Mouse (Mus musculus) adrenal gland, adult (tissue): ENCODE data around the gene Pard3b.

Experiments used
- DNase-seq, 2 experiments: peaks; one replicate each; pipeline ENCODE4 v3.0.0; 2022 to 2023; ENCODE audit warnings: low spot score in 1 of 2; ENCODE audit not compliant: inconsistent age in 2 of 2

Pard3b gene

GRCm38 (mm10) chr1:61747481-61747880 is 108.9 kb downstream of the Pard3b start:
- DNase-seq, result peak; percentile 10 to 72

DNA sequence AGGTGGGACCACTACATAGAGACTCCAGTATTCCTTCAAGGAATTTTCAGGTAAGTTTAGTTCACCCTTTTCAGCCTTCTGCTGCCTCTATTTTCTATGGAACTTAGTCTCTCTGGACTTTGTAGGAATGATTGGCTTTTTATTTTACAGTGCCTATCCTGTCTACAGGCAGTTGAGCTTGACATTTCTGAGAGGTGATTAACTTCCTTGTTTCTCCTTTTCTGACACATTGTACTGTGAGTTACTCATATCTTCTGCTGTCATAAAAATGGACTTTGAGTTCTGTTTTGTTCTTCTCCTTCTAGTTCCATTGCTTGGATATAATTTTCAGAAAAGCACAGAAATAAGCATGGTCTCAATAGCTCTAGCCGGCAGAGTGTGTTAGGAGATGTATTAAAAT is 112.4 kb downstream of the Pard3b start:
- no peak for DNase-seq

DNA sequence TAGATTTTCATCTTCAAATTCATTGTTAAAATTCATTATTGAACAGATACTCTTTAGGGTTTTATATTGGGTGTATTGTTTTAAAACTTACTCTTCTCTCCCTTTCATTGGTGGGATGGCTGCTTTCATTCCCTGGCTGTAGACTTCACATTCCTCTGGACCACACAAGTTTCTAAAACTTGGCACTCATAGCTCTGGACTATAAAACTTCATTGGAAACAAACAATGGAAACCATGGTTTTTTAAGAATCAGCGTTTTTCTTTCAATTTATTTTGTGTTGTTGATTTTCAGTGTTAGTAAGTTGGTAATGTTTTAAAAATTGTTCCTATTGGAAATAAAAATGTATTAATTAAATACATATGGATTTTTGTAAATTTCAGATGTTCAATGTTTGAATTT is 118.1 kb downstream of the Pard3b start:
- DNase-seq, result no peak

- peak; percentile 67 to 86 for DNase-seq
These were observed 132.6 kb downstream of the Pard3b start for GRCm38 (mm10) chr1:61771213-61771612.

- no peak for DNase-seq
These were observed 140.1 kb downstream of the Pard3b start for GRCm38 (mm10) chr1:61778731-61779130.

- DNase-seq, result peak in 1 of 2 experiments; percentile 37
These were observed 141.3 kb downstream of the Pard3b start for GRCm38 (mm10) chr1:61779906-61780305.

GRCm38 (mm10) chr1:61796296-61796695 is 157.7 kb downstream of the Pard3b start:
- peak in 1 of 2 experiments; percentile 31 for DNase-seq

GRCm38 (mm10) chr1:61820213-61820612 is 181.6 kb downstream of the Pard3b start:
- no peak for DNase-seq

- no peak for DNase-seq
These were observed 187.1 kb downstream of the Pard3b start for GRCm38 (mm10) chr1:61825560-61826191.

DNA sequence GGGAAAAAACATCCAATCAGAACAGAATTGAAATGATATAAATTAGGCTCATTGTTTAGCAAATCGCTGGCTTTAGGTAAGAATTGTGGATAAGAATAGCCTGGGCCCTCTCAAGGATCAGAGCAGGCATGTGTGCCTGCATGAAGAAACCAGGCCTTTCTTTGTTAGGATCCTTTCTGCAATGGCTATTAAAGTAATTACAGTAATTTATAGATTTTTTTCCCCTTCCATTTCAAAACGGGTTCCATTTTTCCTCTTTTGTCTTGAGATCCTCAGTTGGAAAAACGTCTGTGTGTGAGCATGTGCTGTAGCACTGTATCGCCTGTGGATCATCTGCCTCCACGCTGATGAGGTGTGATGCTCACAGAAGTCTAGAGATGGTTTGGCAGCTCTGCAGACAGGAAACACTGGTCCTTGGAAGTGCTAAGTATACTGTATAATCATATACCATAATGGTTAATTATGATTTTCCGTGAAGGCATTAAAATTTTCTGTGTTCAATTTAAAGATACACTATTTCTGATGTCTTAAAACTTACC is 198.5 kb downstream of the Pard3b start:
- DNase-seq, result no peak

DNA sequence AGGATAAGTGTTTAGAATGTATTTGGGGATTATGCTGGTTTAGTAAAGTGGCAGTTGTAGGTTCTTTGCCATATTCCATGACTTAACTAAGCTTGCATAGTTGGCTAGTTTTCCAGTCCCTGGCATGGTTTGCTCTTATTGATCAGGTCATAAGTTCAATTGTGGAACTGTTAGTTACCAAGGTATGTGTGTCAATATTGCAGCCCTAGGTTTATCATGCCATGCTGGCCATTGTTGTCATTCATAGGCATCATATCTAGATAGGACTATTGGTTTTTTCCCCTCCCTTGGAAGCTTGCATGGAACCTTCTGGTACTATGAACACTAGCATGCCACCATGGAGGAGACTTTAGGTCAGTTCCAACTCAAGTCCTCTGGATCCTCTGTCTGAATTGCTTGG is 208.0 kb downstream of the Pard3b start:
- no peak for DNase-seq

- DNase-seq, result no peak
These were observed 210.5 kb downstream of the Pard3b start for GRCm38 (mm10) chr1:61849029-61849714.

- no peak for DNase-seq
These were observed 211.8 kb downstream of the Pard3b start for GRCm38 (mm10) chr1:61850471-61850870.

- no peak for DNase-seq
These were observed 212.6 kb downstream of the Pard3b start for GRCm38 (mm10) chr1:61851176-61851575.

DNA sequence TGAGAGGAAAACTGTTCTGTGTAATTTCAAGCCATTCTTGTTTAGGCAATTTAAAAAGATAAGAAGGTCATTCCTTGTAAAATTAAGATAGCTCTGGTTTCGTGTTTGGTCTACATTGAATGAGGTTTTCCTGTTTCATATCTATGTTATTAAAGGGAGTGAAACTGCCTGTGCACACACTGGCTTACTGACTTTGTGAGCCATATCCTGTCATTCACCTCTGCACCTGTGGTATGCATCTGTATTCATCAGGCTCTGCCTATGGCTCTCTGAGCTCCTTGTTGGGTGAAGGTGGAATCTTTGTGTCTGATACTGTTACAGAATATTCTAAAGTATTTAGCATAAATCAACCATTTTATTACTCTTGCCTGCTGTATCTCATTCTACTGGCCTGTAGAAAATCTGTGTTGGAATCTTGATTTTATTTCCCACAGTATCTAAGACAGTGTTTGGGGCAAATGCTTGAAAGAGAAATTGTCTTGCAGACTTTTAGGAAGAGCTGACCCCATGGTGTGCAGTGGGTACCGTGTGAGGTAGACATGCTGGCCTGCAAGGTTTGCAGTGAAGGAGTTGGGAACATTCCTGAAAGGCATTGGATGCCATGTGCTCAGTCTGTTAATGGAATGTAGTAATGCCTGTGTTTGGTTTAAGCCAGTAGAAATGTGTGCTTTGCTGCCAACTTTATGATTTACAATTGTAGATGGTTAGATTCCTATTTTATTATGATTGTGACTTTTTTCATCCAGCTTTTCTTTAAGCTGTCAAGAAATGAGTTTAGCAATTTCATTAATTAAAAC is 228.9 kb downstream of the Pard3b start:
- no peak for DNase-seq

DNA sequence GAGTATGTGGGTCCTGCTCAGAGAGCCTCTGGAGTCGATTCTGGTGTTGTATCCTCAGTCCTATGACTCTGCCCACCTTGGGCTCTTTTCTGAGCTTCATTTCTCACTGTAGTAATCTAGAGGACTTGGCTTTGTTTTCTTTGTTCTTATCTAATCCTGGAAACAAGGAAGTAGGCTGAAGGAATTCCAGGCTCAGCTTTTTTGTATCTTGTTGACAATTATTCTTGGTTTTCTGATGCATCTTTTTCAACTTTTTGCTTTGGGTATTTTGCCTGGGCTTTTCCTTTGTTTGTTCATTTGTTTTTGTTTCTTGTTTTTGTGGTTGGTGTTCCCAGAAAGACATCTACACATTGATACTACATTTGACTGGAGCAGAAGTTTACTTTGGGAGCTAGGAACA is 236.3 kb downstream of the Pard3b start:
- no peak for DNase-seq

DNA sequence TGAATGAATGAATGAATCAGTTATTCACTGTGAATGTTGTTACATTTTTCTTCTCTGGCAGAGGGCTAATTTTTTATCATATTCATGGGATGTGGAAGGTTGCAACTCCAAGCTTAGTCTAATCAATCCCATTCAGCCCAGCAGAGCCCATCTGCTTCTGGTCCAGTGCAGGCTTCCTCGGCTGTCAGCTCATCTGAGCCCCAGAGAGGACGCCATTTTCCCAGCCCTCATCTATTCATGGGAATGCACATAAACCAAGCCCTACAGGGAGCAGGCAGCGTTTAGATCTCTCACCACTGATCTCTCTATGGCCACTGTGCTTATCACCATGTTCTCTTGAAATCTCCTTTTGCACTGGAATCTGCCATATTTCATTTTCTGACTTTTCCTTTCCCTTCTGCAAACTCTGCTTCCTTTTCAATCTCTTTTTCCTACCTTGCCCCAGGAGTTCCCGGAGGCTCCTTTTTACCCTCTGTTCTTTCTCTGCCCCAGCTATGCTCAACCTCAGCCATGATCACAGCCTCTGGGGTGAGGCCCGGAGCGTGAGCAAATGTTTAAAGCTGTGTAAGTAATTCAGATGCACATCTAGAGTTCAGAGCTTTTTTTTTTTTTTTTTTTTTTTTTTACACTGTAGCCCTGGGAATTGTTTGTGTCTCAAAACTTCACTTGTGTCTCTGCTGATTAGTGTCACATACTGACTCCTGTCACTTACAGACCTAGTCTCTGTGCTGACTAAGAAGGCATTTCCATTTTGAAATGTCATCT is 241.3 kb downstream of the Pard3b start:
- DNase-seq, result no peak

DNA sequence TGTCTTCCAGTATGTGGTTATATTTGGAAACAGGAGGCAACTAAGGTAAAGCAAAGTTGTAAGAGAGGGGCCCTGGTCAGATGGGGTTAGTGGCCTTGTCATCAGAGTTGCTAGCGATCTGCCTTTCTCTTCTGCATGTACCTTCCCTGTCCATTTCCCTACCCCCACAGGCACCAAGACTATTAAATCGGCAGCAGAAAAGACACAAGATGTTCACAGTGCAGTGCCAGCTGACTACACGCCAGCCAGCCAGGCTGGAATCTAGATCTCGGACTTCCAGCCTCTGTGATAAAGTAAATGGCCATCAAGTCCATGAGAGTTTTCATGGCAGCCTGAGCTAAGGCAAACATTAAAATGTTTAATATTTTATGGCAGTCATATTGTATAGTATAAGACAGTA is 257.4 kb downstream of the Pard3b start:
- DNase-seq, result peak in 1 of 2 experiments; percentile 16

DNA sequence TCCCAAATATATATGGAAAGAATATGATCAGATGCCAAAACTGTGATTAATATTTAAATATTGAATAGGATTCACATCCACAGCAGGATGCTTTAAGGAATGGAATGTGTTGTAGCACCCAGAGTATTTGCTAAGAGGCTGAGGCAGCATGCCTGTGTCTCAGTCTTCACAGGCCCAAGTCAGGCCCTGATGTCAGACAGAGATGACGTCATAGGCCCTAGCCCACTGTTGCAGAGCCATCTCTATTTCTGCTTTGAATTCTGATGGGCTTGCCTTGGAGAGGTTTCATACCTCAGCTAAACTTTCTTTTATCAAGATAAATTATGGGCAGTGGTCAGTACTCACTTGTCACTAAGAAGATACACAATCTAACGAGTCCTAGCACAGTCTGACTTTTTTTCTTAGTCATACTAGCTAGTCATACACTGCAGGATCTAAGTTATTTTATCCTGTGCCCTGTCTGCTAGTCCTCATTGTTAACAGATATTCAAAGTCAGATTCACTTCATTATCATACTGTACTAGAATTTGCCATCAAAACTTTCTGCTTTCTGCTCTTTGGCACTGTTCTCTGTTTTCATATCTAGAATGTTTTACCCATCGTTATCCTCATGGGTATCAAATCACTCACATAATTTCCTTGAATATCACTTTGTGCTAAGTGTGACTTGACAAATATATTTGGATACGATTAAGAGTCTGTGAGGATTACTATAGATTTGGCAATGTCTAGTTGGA is 264.8 kb downstream of the Pard3b start:
- DNase-seq, result no peak

DNA sequence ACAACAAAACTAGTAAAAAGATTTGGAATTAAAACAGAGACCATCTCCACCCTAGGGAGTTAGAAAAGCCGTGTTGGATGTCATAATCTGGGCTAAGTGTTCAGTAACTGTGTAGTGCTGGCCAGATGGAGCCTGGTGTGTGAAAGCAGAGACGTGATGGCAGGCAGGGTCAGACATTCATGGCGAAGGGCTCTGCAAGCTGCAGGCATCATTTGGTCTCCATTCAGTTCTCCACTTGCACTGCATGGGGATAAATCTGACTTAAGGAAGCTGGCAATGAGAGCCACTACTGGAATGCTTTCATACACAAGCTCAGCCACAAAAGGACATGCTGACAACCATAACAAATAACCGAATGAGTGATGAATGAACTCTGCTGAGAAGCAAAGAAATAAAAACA is 265.4 kb downstream of the Pard3b start:
- DNase-seq, result no peak
